Mouse (Mus musculus): ENCODE data around the gene Inpp1. TPM values are rescaled to one million over a fixed set of nuclear protein-coding genes. Genes with fewer than 3 reads are reported as not detected.
A peak's percentile ranks its signal among the peaks of the same experiment; 100 is the strongest.

Inpp1 gene
- total and polyA plus RNA-seq, 2 experiments from 2014 or later, result 39.2 to 41.7 TPM

GRCm38 (mm10) chr1:52795927-52796326, 21.6 kb downstream of the Inpp1 start:
- Histone ChIP-seq H3K36me3 (ENCODE audit: insufficient read depth, low read length) (peaks cover 25% of the 10 kb centered on the region), H3K4me2 (ENCODE audit: low read depth, low read length) (no peak overlapping the region), H3K9ac (replicated peaks; ENCODE audit: low read length) (no peak overlapping the region), H3K4me1 (ENCODE audit: insufficient read depth, low read length) (no peaks in the 10 kb centered on the region), H3K27me3 (ENCODE audit: insufficient read depth, low read length) (no peaks in the 10 kb centered on the region), H3K4me3 (ENCODE audit: low read length) (no peak overlapping the region), H3K27ac (no peak overlapping the region), H3K9me3 (ENCODE audit: low read length) (no peaks in the 10 kb centered on the region)
- DNase-seq (ENCODE audit: low spot score) (no peak), ATAC-seq (no peak)
- 88% methylated on average over 2 of the region's 2 CpGs for WGBS
- no peak for TF ChIP-seq CTCF (IDR thresholded peaks at IDR 0.05; ENCODE audit: low read depth)

- no peaks in the 10 kb centered on the region for H3K9me3 ChIP-seq (ENCODE audit: low read length)
- TF ChIP-seq CTCF (IDR thresholded peaks at IDR 0.05; ENCODE audit: low read depth), result peak; percentile 52
- peak; percentile 29; the same call in 1 of the 2 replicates for ATAC-seq
- peak; percentile 4 for DNase-seq (ENCODE audit: low spot score)
- WGBS, result 77% methylated on average over 3 of the region's 3 CpGs
- no peak overlapping the region for H3K9ac ChIP-seq (replicated peaks; ENCODE audit: low read length)
- no peak overlapping the region for H3K27ac ChIP-seq
- H3K36me3 ChIP-seq (ENCODE audit: insufficient read depth, low read length), result peaks cover 32% of the 10 kb centered on the region
- no peak overlapping the region for H3K4me3 ChIP-seq (ENCODE audit: low read length)
- H3K27me3 ChIP-seq (ENCODE audit: insufficient read depth, low read length), result no peaks in the 10 kb centered on the region
- H3K4me1 ChIP-seq (ENCODE audit: insufficient read depth, low read length), result no peaks in the 10 kb centered on the region
- H3K4me2 ChIP-seq (ENCODE audit: low read depth, low read length), result no peak overlapping the region
These were observed 23.8 kb downstream of the Inpp1 start for GRCm38 (mm10) chr1:52793692-52794091.

DNA sequence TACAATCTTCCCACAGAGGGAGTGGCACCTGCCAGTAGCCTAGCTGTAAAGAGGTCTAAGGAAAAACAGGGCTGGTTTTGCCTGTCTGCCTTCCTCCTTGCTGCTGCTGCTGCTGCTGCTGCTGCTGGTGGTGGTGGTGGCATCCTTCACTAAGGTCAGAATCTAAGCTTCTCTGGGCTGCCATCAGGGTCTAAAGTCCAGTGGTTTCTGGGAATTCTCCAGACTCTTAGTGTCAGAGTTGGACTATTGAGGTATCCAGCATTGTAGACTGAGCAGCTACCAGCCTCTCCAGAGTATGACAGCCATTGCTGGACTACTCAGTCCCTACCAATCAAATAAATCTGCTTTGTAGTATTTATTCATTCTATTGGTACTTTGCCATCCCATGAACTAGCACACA, 24.8 kb downstream of the Inpp1 start:
- Histone ChIP-seq H3K9ac (replicated peaks; ENCODE audit: low read length) (no peak overlapping the region), H3K36me3 (ENCODE audit: insufficient read depth, low read length) (peaks cover 32% of the 10 kb centered on the region), H3K4me2 (ENCODE audit: low read depth, low read length) (no peak overlapping the region), H3K27ac (no peak overlapping the region), H3K27me3 (ENCODE audit: insufficient read depth, low read length) (no peaks in the 10 kb centered on the region), H3K4me3 (ENCODE audit: low read length) (no peak overlapping the region), H3K9me3 (ENCODE audit: low read length) (no peaks in the 10 kb centered on the region), H3K4me1 (ENCODE audit: insufficient read depth, low read length) (no peaks in the 10 kb centered on the region)
- ATAC-seq (no peak), DNase-seq (ENCODE audit: low spot score) (no peak)
- TF ChIP-seq CTCF (IDR thresholded peaks at IDR 0.05; ENCODE audit: low read depth), result no peak

GRCm38 (mm10) chr1:52787254-52787653, 30.2 kb downstream of the Inpp1 start:
- Histone ChIP-seq H3K9ac (replicated peaks; ENCODE audit: low read length) (no peak overlapping the region), H3K36me3 (ENCODE audit: insufficient read depth, low read length) (peaks cover 14% of the 10 kb centered on the region), H3K9me3 (ENCODE audit: low read length) (no peaks in the 10 kb centered on the region), H3K27ac (no peak overlapping the region), H3K4me2 (ENCODE audit: low read depth, low read length) (no peak overlapping the region), H3K4me1 (ENCODE audit: insufficient read depth, low read length) (no peaks in the 10 kb centered on the region), H3K27me3 (ENCODE audit: insufficient read depth, low read length) (no peaks in the 10 kb centered on the region), H3K4me3 (ENCODE audit: low read length) (no peak overlapping the region)
- DNase-seq (ENCODE audit: low spot score) (no peak), ATAC-seq (no peak)
- TF ChIP-seq CTCF (IDR thresholded peaks at IDR 0.05; ENCODE audit: low read depth), result no peak
- WGBS, result 91% methylated on average over 1 of the region's 1 CpGs

DNA sequence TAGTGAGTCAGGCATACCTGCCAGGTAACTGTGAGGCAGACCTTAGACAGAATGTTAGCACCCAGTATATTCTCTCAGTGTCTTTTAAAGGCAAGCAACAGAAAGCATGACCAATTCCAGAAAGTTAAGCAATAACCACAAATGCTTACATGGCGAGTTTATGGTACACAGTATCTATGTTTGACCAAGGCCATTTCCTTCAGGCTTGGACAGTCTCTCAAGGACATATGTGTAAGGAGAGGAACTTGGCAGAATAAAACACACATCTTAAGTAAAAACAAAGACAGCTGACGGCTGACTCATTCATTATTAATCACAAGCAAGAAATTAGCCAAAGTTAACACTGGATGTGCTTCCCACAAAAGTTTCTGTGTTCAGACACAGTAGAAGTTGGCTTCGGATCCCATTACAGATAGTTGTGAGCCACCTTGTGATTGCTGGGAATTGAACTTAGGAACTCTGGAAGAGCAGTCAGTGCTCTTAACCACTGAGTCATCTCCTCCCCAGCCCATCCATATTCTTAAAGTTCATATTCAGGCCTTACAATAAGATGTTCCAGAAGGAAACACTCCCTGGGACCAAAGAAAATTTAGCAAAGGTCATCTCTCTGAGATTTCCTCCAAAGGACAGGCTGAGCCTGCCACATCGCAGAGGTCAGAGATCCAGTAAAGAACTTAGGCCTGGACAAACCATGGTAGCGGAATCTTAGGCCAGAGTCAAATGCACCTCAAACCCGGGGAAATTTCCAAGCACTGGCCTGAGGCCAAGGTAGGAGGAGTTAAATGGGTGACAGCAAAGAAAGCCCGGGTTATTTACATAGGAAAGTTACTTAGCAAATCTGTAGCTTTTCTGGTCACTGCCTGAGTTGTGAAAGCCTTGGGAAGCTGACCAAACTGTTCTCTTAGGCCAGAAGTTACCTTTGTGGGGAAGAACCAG, 52.0 kb downstream of the Inpp1 start:
- ATAC-seq (no peak), DNase-seq (ENCODE audit: low spot score) (no peak)
- Histone ChIP-seq H3K36me3 (ENCODE audit: insufficient read depth, low read length) (no peaks in the 10 kb centered on the region), H3K9ac (replicated peaks; ENCODE audit: low read length) (no peak overlapping the region), H3K4me2 (ENCODE audit: low read depth, low read length) (no peak overlapping the region), H3K27me3 (ENCODE audit: insufficient read depth, low read length) (no peaks in the 10 kb centered on the region), H3K9me3 (ENCODE audit: low read length) (no peaks in the 10 kb centered on the region), H3K27ac (no peak overlapping the region), H3K4me3 (ENCODE audit: low read length) (no peak overlapping the region), H3K4me1 (ENCODE audit: insufficient read depth, low read length) (no peaks in the 10 kb centered on the region)
- 75% methylated on average over 7 of the region's 7 CpGs for WGBS
- TF ChIP-seq CTCF (IDR thresholded peaks at IDR 0.05; ENCODE audit: low read depth), result no peak

- TF ChIP-seq CTCF (IDR thresholded peaks at IDR 0.05; ENCODE audit: low read depth), result no peak
- Histone ChIP-seq H3K36me3 (ENCODE audit: insufficient read depth, low read length) (no peaks in the 10 kb centered on the region), H3K27me3 (ENCODE audit: insufficient read depth, low read length) (no peaks in the 10 kb centered on the region), H3K4me2 (ENCODE audit: low read depth, low read length) (no peak overlapping the region), H3K4me1 (ENCODE audit: insufficient read depth, low read length) (no peaks in the 10 kb centered on the region), H3K27ac (no peak overlapping the region), H3K9me3 (ENCODE audit: low read length) (no peaks in the 10 kb centered on the region), H3K9ac (replicated peaks; ENCODE audit: low read length) (no peak overlapping the region), H3K4me3 (ENCODE audit: low read length) (no peak overlapping the region)
- peak; percentile 15; the same call in 1 of the 2 replicates for ATAC-seq
- 56% methylated on average over 4 of the region's 4 CpGs for WGBS
- no peak for DNase-seq (ENCODE audit: low spot score)
These were observed 53.3 kb downstream of the Inpp1 start for GRCm38 (mm10) chr1:52763894-52764809.
